Mouse (Mus musculus) mouse embryonic stem cell (cell line): Measurements from ENCODE around the gene Nol7.

Experiments used
- in situ Hi-C, 2 experiments: fragments of 300-500 bp; cut with MboI; formaldehyde crosslinking; loops; 1 replicate in 1 of 2; 3 replicates in 1 of 2; pipeline ENCODE4 v1.14.3; 2019 to 2020; ENCODE audit warnings: low sequenced_read_pairs in 2 of 2, low pct_unique_long_range_greater_than_20kb in 1 of 2, mixed read lengths in 1 of 2; ENCODE audit not compliant: unreplicated experiment in 1 of 2

Gene Nol7

GRCm38 (mm10) chr13:43399576-43399975, 1.4 kb downstream of the Nol7 start:
- in situ Hi-C loops = no loop called here

GRCm38 (mm10) chr13:43412311-43412710, 14.1 kb downstream of the Nol7 start:
- in situ Hi-C loops = no loop called here

- in situ Hi-C loops = no loop called here
These were observed 15.4 kb downstream of the Nol7 start for GRCm38 (mm10) chr13:43413611-43414010.

- in situ Hi-C loops = no loop called here
These were observed 17.1 kb downstream of the Nol7 start for GRCm38 (mm10) chr13:43415249-43415648.

GRCm38 (mm10) chr13:43428436-43428835, 30.2 kb downstream of the Nol7 start:
- in situ Hi-C loops = no loop called here

GRCm38 (mm10) chr13:43433395-43433794, 35.2 kb downstream of the Nol7 start:
- in situ Hi-C loops = no loop called here

GRCm38 (mm10) chr13:43440376-43440775, 42.2 kb downstream of the Nol7 start:
- in situ Hi-C loops = no loop called here

GRCm38 (mm10) chr13:43442551-43442950, 44.4 kb downstream of the Nol7 start:
- in situ Hi-C loops = no loop called here

GRCm38 (mm10) chr13:43443706-43444105, 45.5 kb downstream of the Nol7 start:
- in situ Hi-C loops = no loop called here

- in situ Hi-C loops = no loop called here
These were observed 46.5 kb downstream of the Nol7 start for GRCm38 (mm10) chr13:43444717-43445116.

- in situ Hi-C loops = no loop called here
These were observed 47.6 kb downstream of the Nol7 start for GRCm38 (mm10) chr13:43445754-43446153.

GRCm38 (mm10) chr13:43447721-43448120, 49.5 kb downstream of the Nol7 start:
- in situ Hi-C loops = no loop called here

- in situ Hi-C loops = no loop called here
These were observed 52.5 kb downstream of the Nol7 start for GRCm38 (mm10) chr13:43450686-43451085.

- in situ Hi-C loops = no loop called here
These were observed 54.0 kb downstream of the Nol7 start for GRCm38 (mm10) chr13:43452177-43452576.

GRCm38 (mm10) chr13:43452843-43453605, 54.8 kb downstream of the Nol7 start:
- in situ Hi-C loops = no loop called here

GRCm38 (mm10) chr13:43454431-43454830, 56.2 kb downstream of the Nol7 start:
- in situ Hi-C loops = no loop called here
